Mouse (Mus musculus) olfactory bulb, adult 2 months (tissue): ENCODE measurements around the gene Dguok.

ENCODE experiments used
- CTCF ChIP-seq: fragments of 200-500 bp; IDR thresholded peaks from 2 replicates; pipeline ENCODE4 v1.5.1; 2012; ENCODE audit warnings: low read depth, mild to moderate bottlenecking, low read length, moderate library complexity; ENCODE audit not compliant: insufficient read depth
- POLR2A ChIP-seq: fragments of 200-500 bp; IDR thresholded peaks from 2 replicates; pipeline ENCODE4 v1.6.1; 2012; ENCODE audit warnings: mild to moderate bottlenecking, low read depth, low read length, moderate library complexity; ENCODE audit not compliant: insufficient read depth

DNA sequence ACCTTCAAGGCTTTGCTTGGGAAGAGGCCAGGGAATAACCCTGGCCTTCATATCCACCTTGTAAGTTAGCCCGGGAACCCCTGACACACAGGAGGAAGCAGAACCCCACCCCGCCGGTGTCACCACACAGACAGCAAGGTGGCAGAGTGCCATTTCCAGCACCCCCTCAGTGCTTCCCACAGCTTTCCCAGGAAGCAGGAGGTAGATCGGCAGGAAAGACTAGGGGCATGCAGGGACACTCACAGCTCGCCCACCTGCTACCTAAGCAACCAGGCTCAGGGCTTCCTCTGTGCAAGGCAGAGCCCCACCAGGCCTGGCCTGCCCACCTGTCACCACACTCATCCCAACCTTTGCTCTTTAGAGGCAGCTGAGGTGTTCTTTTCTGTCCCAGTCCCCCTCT lies 67.0 kb downstream of the Dguok start:
- TF ChIP-seq POLR2A, result no peak
- TF ChIP-seq CTCF, result no peak
